Mouse (Mus musculus): ENCODE data around the gene Clstn2.

The Clstn2 gene

GRCm38 (mm10) chr9:98032573-98033272 lies at the start of gene Clstn2:
TSS of gene Clstn2 (minus strand) at chr9:98033181.
- DNase-seq: peak; percentile 83

GRCm38 (mm10) chr9:98067767-98068166 lies 34.8 kb upstream of the Clstn2 start:
- no peak for DNase-seq

GRCm38 (mm10) chr9:98061646-98062045 lies 28.7 kb upstream of the Clstn2 start:
- no peak for DNase-seq

- peak; percentile 81 for DNase-seq
These were observed 24.3 kb upstream of the Clstn2 start for GRCm38 (mm10) chr9:98057291-98057690.

- DNase-seq: no peak
These were observed 18.4 kb upstream of the Clstn2 start for GRCm38 (mm10) chr9:98051343-98051742.

- peak; percentile 68 for DNase-seq
These were observed 383 bp upstream of the Clstn2 start for GRCm38 (mm10) chr9:98033273-98033855.

- DNase-seq: peak; percentile 22
These were observed 946 bp downstream of the Clstn2 start for GRCm38 (mm10) chr9:98031898-98032572.

GRCm38 (mm10) chr9:98030715-98031114 lies 2.3 kb downstream of the Clstn2 start:
- DNase-seq: peak; percentile 50

GRCm38 (mm10) chr9:98025548-98025947 lies 7.4 kb downstream of the Clstn2 start:
- DNase-seq: no peak

- DNase-seq: no peak
These were observed 9.9 kb downstream of the Clstn2 start for GRCm38 (mm10) chr9:98023069-98023468.

- DNase-seq: no peak
These were observed 13.1 kb downstream of the Clstn2 start for GRCm38 (mm10) chr9:98019876-98020275.

- no peak for DNase-seq
These were observed 14.3 kb downstream of the Clstn2 start for GRCm38 (mm10) chr9:98018687-98019086.

GRCm38 (mm10) chr9:98016576-98016975 lies 16.4 kb downstream of the Clstn2 start:
- DNase-seq: no peak

- peak; percentile 58 for DNase-seq
These were observed 36.6 kb downstream of the Clstn2 start for GRCm38 (mm10) chr9:97996349-97996748.

- DNase-seq: no peak
These were observed 37.3 kb downstream of the Clstn2 start for GRCm38 (mm10) chr9:97995723-97996122.

GRCm38 (mm10) chr9:97992131-97992530 lies 40.9 kb downstream of the Clstn2 start:
- peak; percentile 23 for DNase-seq

GRCm38 (mm10) chr9:97977339-97977738 lies 55.6 kb downstream of the Clstn2 start:
- DNase-seq: no peak

GRCm38 (mm10) chr9:97974801-97975347 lies 58.1 kb downstream of the Clstn2 start:
- DNase-seq: no peak

GRCm38 (mm10) chr9:97966691-97967090 lies 66.3 kb downstream of the Clstn2 start:
- DNase-seq: no peak

GRCm38 (mm10) chr9:97957508-97957907 lies 75.5 kb downstream of the Clstn2 start:
- DNase-seq: no peak

GRCm38 (mm10) chr9:97956407-97957106 lies 76.4 kb downstream of the Clstn2 start:
- DNase-seq: peak; percentile 66

- no peak for DNase-seq
These were observed 79.1 kb downstream of the Clstn2 start for GRCm38 (mm10) chr9:97953746-97954359.

All from cerebellum, adult 8-10 months (tissue).